Mouse (Mus musculus) hindbrain, embryonic 10.5 days (tissue): ENCODE results near the gene Cd247. TPM values are rescaled to one million over a fixed set of nuclear protein-coding genes. Genes with fewer than 3 reads are reported as not detected.
"Not testable (repeated sequence)": the region's sequence is repeated elsewhere in the genome, so short reads cannot be mapped to it uniquely, and the experiment has no call there.

Experiments
- DNase-seq: peaks from one replicate; pipeline ENCODE4 v3.0.0-alpha.2; 2017; ENCODE audit warnings: low spot score
- H3K27ac ChIP-seq: fragments of 300-500 bp; sonication (generic); 2 replicates; pipeline ENCODE4 v1.5.1; 2016; ENCODE audit warnings: mild to moderate bottlenecking, moderate library complexity
- H3K27me3 ChIP-seq: fragments of 300-500 bp; sonication (generic); 2 replicates; pipeline ENCODE4 v1.6.1; 2016; ENCODE audit warnings: mild to moderate bottlenecking; ENCODE audit not compliant: poor library complexity, insufficient read depth, severe bottlenecking
- H3K36me3 ChIP-seq: fragments of 300-500 bp; sonication (generic); 2 replicates; pipeline ENCODE4 v1.6.1; 2016; ENCODE audit warnings: mild to moderate bottlenecking, moderate library complexity
- H3K4me1 ChIP-seq: fragments of 300-500 bp; sonication (generic); replicated peaks from 2 replicates; pipeline ENCODE4 v1.6.1; 2016; ENCODE audit warnings: mild to moderate bottlenecking
- H3K4me3 ChIP-seq: fragments of 300-500 bp; sonication (generic); 2 replicates; pipeline ENCODE4 v1.5.1; 2016; ENCODE audit warnings: mild to moderate bottlenecking, moderate library complexity
- H3K9me3 ChIP-seq: fragments of 300-500 bp; sonication (generic); 2 replicates; pipeline ENCODE4 v1.6.1; 2016; ENCODE audit warnings: mild to moderate bottlenecking, moderate library complexity
- WGBS: fragments of 180-500 bp; shearing (Covaris S2); methylation state at CpG from one replicate; pipeline ENCODE4 v1.1.7; 2016; 5-methylcytosine and 5-hydroxymethylcytosine counted together
- polyA plus RNA-seq: library from polyadenylated mRNA; unstranded; fragments of >200 nt; fragmentation: Nextera tagmentation; extraction: Ambion mirVana; gene quantifications from 2 replicates; pipeline ENCODE4 v1.2.1, GENCODE M21; 2016

Cd247 gene
- 1.0 and 1.2 TPM in 2 replicates for polyA plus RNA-seq

GRCm38 (mm10) chr1:165788511-165788910 lies at the start of gene Cd247:
Cd247 (plus strand) TSS chr1:165788681.
- H3K36me3 ChIP-seq, result no peaks in the 10 kb centered on the region
- H3K27me3 ChIP-seq, result peaks cover 13% of the 10 kb centered on the region
- H3K27ac ChIP-seq, result peak within 1 kb of the TSS; percentile 36; the same call in 1 of the 2 replicates
- peaks cover 19% of the 10 kb centered on the region for H3K4me1 ChIP-seq
- DNase-seq, result no peak
- no peak within 1 kb of the TSS for H3K4me3 ChIP-seq
- WGBS, result 65% methylated on average over 8 of the region's 8 CpGs
- no peaks in the 10 kb centered on the region for H3K9me3 ChIP-seq

- H3K4me1 ChIP-seq, result peaks cover 3% of the 10 kb centered on the region; the same call in 1 of the 2 replicates
- DNase-seq, result no peak
- WGBS, result 84% methylated on average over 1 of the region's 1 CpGs
Observed at GRCm38 (mm10) chr1:165738985-165739384, 49.5 kb upstream of the Cd247 start.

GRCm38 (mm10) chr1:165741989-165742388 lies 46.5 kb upstream of the Cd247 start:
- H3K4me1 ChIP-seq, result no peaks in the 10 kb centered on the region
- WGBS, result 91% methylated on average over 8 of the region's 8 CpGs
- H3K27me3 ChIP-seq, result no peaks in the 10 kb centered on the region

More at GRCm38 (mm10) chr1:165738985-165739384, 49.5 kb upstream of the Cd247 start:
- H3K4me3 ChIP-seq, result no peak overlapping the region
- H3K27me3 ChIP-seq, result peaks cover 9% of the 10 kb centered on the region
- H3K36me3 ChIP-seq, result no peaks in the 10 kb centered on the region
- H3K9me3 ChIP-seq, result no peaks in the 10 kb centered on the region
- no peak overlapping the region for H3K27ac ChIP-seq

GRCm38 (mm10) chr1:165748053-165748452 lies 40.4 kb upstream of the Cd247 start:
- DNase-seq, result no peak
- H3K4me3 ChIP-seq, result no peak overlapping the region
- H3K4me1 ChIP-seq, result 0 out of 2 replicates have a peak, but pooled peaks cover 6% of the 10 kb centered on the region
- H3K27me3 ChIP-seq, result no peaks in the 10 kb centered on the region
- no peak overlapping the region for H3K27ac ChIP-seq
- 50% methylated on average over 11 of the region's 11 CpGs for WGBS
- H3K36me3 ChIP-seq, result no peaks in the 10 kb centered on the region
- H3K9me3 ChIP-seq, result no peaks in the 10 kb centered on the region

More at GRCm38 (mm10) chr1:165741989-165742388, 46.5 kb upstream of the Cd247 start:
- Histone ChIP-seq H3K9me3 (no peaks in the 10 kb centered on the region), H3K36me3 (no peaks in the 10 kb centered on the region), H3K27ac (no peak overlapping the region), H3K4me3 (no peak overlapping the region)
- no peak for DNase-seq

GRCm38 (mm10) chr1:165751142-165751541 lies 37.3 kb upstream of the Cd247 start:
- Histone ChIP-seq H3K4me3 (no peak overlapping the region), H3K4me1 (0 out of 2 replicates have a peak, but pooled peaks cover 6% of the 10 kb centered on the region), H3K9me3 (no peaks in the 10 kb centered on the region), H3K27ac (no peak overlapping the region), H3K27me3 (no peaks in the 10 kb centered on the region), H3K36me3 (no peaks in the 10 kb centered on the region)
- DNase-seq, result no peak

- no peak for DNase-seq
- WGBS, result 83% methylated on average over 5 of the region's 5 CpGs
Observed at GRCm38 (mm10) chr1:165751838-165752237, 36.6 kb upstream of the Cd247 start.

GRCm38 (mm10) chr1:165754205-165754604 lies 34.3 kb upstream of the Cd247 start:
- no peak for DNase-seq
- Histone ChIP-seq H3K4me3 (no peak overlapping the region), H3K4me1 (0 out of 2 replicates have a peak, but pooled peaks cover 6% of the 10 kb centered on the region), H3K27me3 (no peaks in the 10 kb centered on the region), H3K36me3 (no peaks in the 10 kb centered on the region), H3K9me3 (no peaks in the 10 kb centered on the region), H3K27ac (no peak overlapping the region)
- WGBS, result 92% methylated on average over 6 of the region's 6 CpGs

More at GRCm38 (mm10) chr1:165751838-165752237, 36.6 kb upstream of the Cd247 start:
- Histone ChIP-seq H3K27ac (no peak overlapping the region), H3K27me3 (no peaks in the 10 kb centered on the region), H3K4me3 (no peak overlapping the region), H3K9me3 (no peaks in the 10 kb centered on the region), H3K36me3 (no peaks in the 10 kb centered on the region), H3K4me1 (0 out of 2 replicates have a peak, but pooled peaks cover 6% of the 10 kb centered on the region)

GRCm38 (mm10) chr1:165755194-165755593 lies 33.3 kb upstream of the Cd247 start:
- 0 out of 2 replicates have a peak, but pooled peaks cover 3% of the 10 kb centered on the region for H3K4me1 ChIP-seq
- H3K4me3 ChIP-seq, result no peak overlapping the region
- H3K9me3 ChIP-seq, result no peaks in the 10 kb centered on the region
- DNase-seq, result no peak
- no peaks in the 10 kb centered on the region for H3K27me3 ChIP-seq
- H3K27ac ChIP-seq, result no peak overlapping the region
- no peaks in the 10 kb centered on the region for H3K36me3 ChIP-seq
- WGBS, result 74% methylated on average over 4 of the region's 4 CpGs

GRCm38 (mm10) chr1:165761522-165762305 lies 26.8 kb upstream of the Cd247 start:
- Histone ChIP-seq H3K27ac (no peak overlapping the region), H3K9me3 (no peaks in the 10 kb centered on the region), H3K27me3 (peaks cover 24% of the 10 kb centered on the region), H3K4me3 (no peak overlapping the region), H3K4me1 (peaks cover 25% of the 10 kb centered on the region), H3K36me3 (no peaks in the 10 kb centered on the region)
- 84% methylated on average over 3 of the region's 3 CpGs for WGBS
- DNase-seq, result no peak

GRCm38 (mm10) chr1:165762498-165762897 lies 26.0 kb upstream of the Cd247 start:
- not testable (repeated sequence) for H3K9me3 ChIP-seq, DNase-seq, H3K36me3 ChIP-seq, H3K27ac ChIP-seq, H3K4me3 ChIP-seq
- WGBS, result 70% methylated on average over 2 of the region's 2 CpGs
- Histone ChIP-seq H3K4me1 (peaks cover 25% of the 10 kb centered on the region), H3K27me3 (peaks cover 29% of the 10 kb centered on the region)

- peaks cover 25% of the 10 kb centered on the region for H3K4me1 ChIP-seq
- no peaks in the 10 kb centered on the region for H3K36me3 ChIP-seq
- H3K4me3 ChIP-seq, result peak overlapping the region; percentile 67
- no peak for DNase-seq
- WGBS, result 32% methylated on average over 14 of the region's 14 CpGs
- peaks cover 33% of the 10 kb centered on the region for H3K27me3 ChIP-seq
- no peak overlapping the region for H3K27ac ChIP-seq
- peaks cover 6% of the 10 kb centered on the region; the same call in 1 of the 2 replicates for H3K9me3 ChIP-seq
Observed at GRCm38 (mm10) chr1:165762914-165763634, 25.4 kb upstream of the Cd247 start.

GRCm38 (mm10) chr1:165763635-165764372 lies 24.7 kb upstream of the Cd247 start, which contains the start of gene Creg1:
Creg1 (plus strand) TSS chr1:165763746.
- Histone ChIP-seq H3K9me3 (peaks cover 6% of the 10 kb centered on the region; the same call in 1 of the 2 replicates), H3K27me3 (peaks cover 39% of the 10 kb centered on the region), H3K4me3 (peak within 1 kb of the TSS; percentile 67), H3K36me3 (no peaks in the 10 kb centered on the region), H3K4me1 (peaks cover 25% of the 10 kb centered on the region), H3K27ac (peak within 1 kb of the TSS; percentile 87)
- DNase-seq, result peak; percentile 91
- under 1% methylated on average over 57 of the region's 57 CpGs for WGBS
